Mouse (Mus musculus) gastrocnemius, postnatal 4 days (tissue): ENCODE measurements around the gene Chga. TPM values are rescaled to one million over a fixed set of nuclear protein-coding genes. Genes with fewer than 3 reads are reported as not detected.
A peak's percentile ranks its signal among the peaks of the same experiment; 100 is the strongest.

Source experiments
- DNase-seq, 2 experiments: peaks; one replicate each; pipeline ENCODE4 v3.0.0; 2021 to 2022; ENCODE audit warnings: low spot score in 2 of 2, mixed read lengths in 2 of 2
- long read RNA-seq, 2 experiments: library from polyadenylated mRNA; stranded (forward); transcript quantifications; one replicate each; pipeline ENCODE4 v2.0.0; 2021
- total RNA-seq, 2 experiments: library from RNA; stranded (reverse); gene quantifications; 2 replicates each; pipeline ENCODE4 v1.2.3; 2021

Gene Chga
- under 1 TPM in 1 of 2 experiments, not detected in 1; 0.20 TPM for total RNA-seq
- long read RNA-seq, experiment 1, result 0 reads
- long read RNA-seq, experiment 2, result 0 reads

GRCm38 (mm10) chr12:102554721-102555516, at the start of gene Chga:
TSS of gene Chga (plus strand) at chr12:102554969.
- DNase-seq, result peak; percentile 54 to 82

GRCm38 (mm10) chr12:102505131-102505713, 49.5 kb upstream of the Chga start:
- no peak for DNase-seq

GRCm38 (mm10) chr12:102505949-102506348, 48.8 kb upstream of the Chga start:
- no peak for DNase-seq

GRCm38 (mm10) chr12:102511363-102511762, 43.4 kb upstream of the Chga start:
- DNase-seq, result no peak

- no peak for DNase-seq
These were observed 40.6 kb upstream of the Chga start for GRCm38 (mm10) chr12:102514151-102514550.

- DNase-seq, result no peak
These were observed 40.0 kb upstream of the Chga start for GRCm38 (mm10) chr12:102514751-102515150.

GRCm38 (mm10) chr12:102516151-102516550, 38.6 kb upstream of the Chga start:
- no peak for DNase-seq

GRCm38 (mm10) chr12:102517647-102518046, 37.1 kb upstream of the Chga start:
- no peak for DNase-seq

- no peak for DNase-seq
These were observed 34.6 kb upstream of the Chga start for GRCm38 (mm10) chr12:102519929-102520720.

GRCm38 (mm10) chr12:102521777-102522319, 32.9 kb upstream of the Chga start:
- no peak for DNase-seq

- DNase-seq, result no peak
These were observed 30.6 kb upstream of the Chga start for GRCm38 (mm10) chr12:102524216-102524615.

- peak in 1 of 2 experiments; percentile 23 for DNase-seq
These were observed 30.0 kb upstream of the Chga start for GRCm38 (mm10) chr12:102524760-102525159.

- DNase-seq, result no peak
These were observed 26.8 kb upstream of the Chga start for GRCm38 (mm10) chr12:102527989-102528388.

GRCm38 (mm10) chr12:102535796-102536195, 19.0 kb upstream of the Chga start:
- DNase-seq, result no peak

GRCm38 (mm10) chr12:102540278-102540677, 14.5 kb upstream of the Chga start:
- no peak for DNase-seq

- DNase-seq, result no peak
These were observed 13.6 kb upstream of the Chga start for GRCm38 (mm10) chr12:102541168-102541567.

GRCm38 (mm10) chr12:102545122-102545521, 9.6 kb upstream of the Chga start:
- DNase-seq, result no peak

- peak in 1 of 2 experiments; percentile 81 for DNase-seq
These were observed 4.2 kb upstream of the Chga start for GRCm38 (mm10) chr12:102550529-102550928.

- no peak for DNase-seq
These were observed 3.6 kb upstream of the Chga start for GRCm38 (mm10) chr12:102551186-102551585.

GRCm38 (mm10) chr12:102552001-102552400, 2.8 kb upstream of the Chga start:
- no peak for DNase-seq

- DNase-seq, result no peak
These were observed 979 bp upstream of the Chga start for GRCm38 (mm10) chr12:102553705-102554275.
